Mouse (Mus musculus) midbrain, embryonic 11.5 days (tissue): ENCODE results near the gene Arsg. TPM values are rescaled to one million over a fixed set of nuclear protein-coding genes. Genes with fewer than 3 reads are reported as not detected.

ENCODE experiments used
- ATAC-seq: fragments of 200-750 bp; cut with Nextera tagmentation; 2 replicates; pipeline ENCODE4 v1.8.0; 2017; ENCODE audit warnings: moderate TSS enrichment, moderate library complexity; ENCODE audit not compliant: low FRiP score
- DNase-seq: peaks from one replicate; pipeline ENCODE4 v3.0.0; 2015; ENCODE audit warnings: low spot score; ENCODE audit errors: missing footprints
- H3K27ac ChIP-seq: fragments of 300-500 bp; sonication (generic); 2 replicates; pipeline ENCODE4 v1.5.1; 2014; ENCODE audit warnings: low read depth, low read length
- H3K27me3 ChIP-seq: fragments of 300-500 bp; sonication (generic); 2 replicates; pipeline ENCODE4 v1.6.1; 2014; ENCODE audit warnings: mild to moderate bottlenecking, low read length, moderate library complexity, mixed read lengths; ENCODE audit not compliant: control insufficient read depth, insufficient read depth
- H3K36me3 ChIP-seq: fragments of 300-500 bp; sonication (generic); 2 replicates; pipeline ENCODE4 v1.6.1; 2014; ENCODE audit warnings: mild to moderate bottlenecking, low read length, moderate library complexity, mixed read lengths; ENCODE audit not compliant: control insufficient read depth, insufficient read depth
- H3K4me1 ChIP-seq: fragments of 300-500 bp; sonication (generic); 2 replicates; pipeline ENCODE4 v1.6.1; 2014; ENCODE audit warnings: low read length; ENCODE audit not compliant: control insufficient read depth, insufficient read depth
- H3K4me2 ChIP-seq: fragments of 300-500 bp; sonication (generic); 2 replicates; pipeline ENCODE4 v1.6.1; 2014; ENCODE audit warnings: mild to moderate bottlenecking, moderate library complexity
- H3K4me3 ChIP-seq: fragments of 300-500 bp; sonication (generic); 2 replicates; pipeline ENCODE4 v1.5.1; 2014; ENCODE audit warnings: low read depth, low read length
- H3K9ac ChIP-seq: fragments of 300-500 bp; sonication (generic); 2 replicates; pipeline ENCODE4 v1.6.1; 2014; ENCODE audit warnings: low read length
- H3K9me3 ChIP-seq: fragments of 300-500 bp; sonication (generic); 2 replicates; pipeline ENCODE4 v1.6.1; 2016; ENCODE audit warnings: low read length; ENCODE audit not compliant: control insufficient read depth
- WGBS: fragments of 180-500 bp; shearing (Covaris S2); extraction: QIAGEN DNeasy Blood & Tissue Kit; methylation state at CpG from one replicate; pipeline ENCODE4 v1.1.7; 2014; 5-methylcytosine and 5-hydroxymethylcytosine counted together
- polyA plus RNA-seq: library from polyadenylated mRNA; unstranded; fragments of >200 nt; fragmentation: Nextera tagmentation; extraction: Ambion mirVana; gene quantifications from 2 replicates; pipeline ENCODE4 v1.2.1, GENCODE M21; 2014

The Arsg gene
- polyA plus RNA-seq, result 2.9 and 4.7 TPM in 2 replicates

GRCm38 (mm10) chr11:109473171-109474085 lies at the start of gene Arsg, which contains the start of gene Slc16a6:
Arsg (plus strand) TSS chr11:109473374.
Slc16a6 (minus strand) TSS chr11:109473598.
- H3K9me3 ChIP-seq, result no peaks in the 10 kb centered on the region
- H3K4me3 ChIP-seq, result peak within 1 kb of the TSS; percentile 76
- ATAC-seq (peak; percentile 83), DNase-seq (peak; percentile 99)
- peaks cover 7% of the 10 kb centered on the region for H3K27me3 ChIP-seq
- WGBS, result under 1% methylated on average over 84 of the region's 111 CpGs
- H3K4me1 ChIP-seq, result peaks cover 36% of the 10 kb centered on the region
- peak within 1 kb of the TSS; percentile 85 for H3K27ac ChIP-seq
- H3K4me2 ChIP-seq, result peak within 1 kb of the TSS; percentile 73
- no peaks in the 10 kb centered on the region for H3K36me3 ChIP-seq
- H3K9ac ChIP-seq, result peak within 1 kb of the TSS; percentile 95

GRCm38 (mm10) chr11:109425392-109426271 lies 47.5 kb upstream of the Arsg start, which contains the start of gene Amz2:
Amz2 (plus strand) TSS chr11:109425946.
- H3K4me2 ChIP-seq, result peak within 1 kb of the TSS; percentile 60
- WGBS, result 1% methylated on average over 65 of the region's 65 CpGs

GRCm38 (mm10) chr11:109426272-109426586 lies 46.9 kb upstream of the Arsg start:
- ATAC-seq, result no peak
- H3K9ac ChIP-seq, result peak overlapping the region; percentile 65
- DNase-seq, result no peak
- H3K27me3 ChIP-seq, result no peaks in the 10 kb centered on the region
- H3K36me3 ChIP-seq, result peaks cover 6% of the 10 kb centered on the region; the same call in 1 of the 2 replicates
- H3K4me3 ChIP-seq, result peak overlapping the region; percentile 48
- peaks cover 7% of the 10 kb centered on the region for H3K4me1 ChIP-seq
- WGBS, result 0% methylated on average over 11 of the region's 11 CpGs
- H3K4me2 ChIP-seq, result peak overlapping the region; percentile 60
- H3K9me3 ChIP-seq, result no peaks in the 10 kb centered on the region
- H3K27ac ChIP-seq, result peak overlapping the region; percentile 71

More at GRCm38 (mm10) chr11:109425392-109426271, 47.5 kb upstream of the Arsg start, which contains the start of gene Amz2:
- peak within 1 kb of the TSS; percentile 65 for H3K9ac ChIP-seq
- DNase-seq (peak; percentile 100), ATAC-seq (peak; percentile 97)
- peaks cover 7% of the 10 kb centered on the region for H3K4me1 ChIP-seq
- no peaks in the 10 kb centered on the region for H3K27me3 ChIP-seq
- no peaks in the 10 kb centered on the region for H3K9me3 ChIP-seq
- peak within 1 kb of the TSS; percentile 48 for H3K4me3 ChIP-seq
- peaks cover 6% of the 10 kb centered on the region; the same call in 1 of the 2 replicates for H3K36me3 ChIP-seq
- H3K27ac ChIP-seq, result peak within 1 kb of the TSS; percentile 71

GRCm38 (mm10) chr11:109427353-109427752 lies 45.8 kb upstream of the Arsg start:
- Histone ChIP-seq H3K9me3 (no peaks in the 10 kb centered on the region), H3K27ac (no peak overlapping the region), H3K36me3 (peaks cover 6% of the 10 kb centered on the region; the same call in 1 of the 2 replicates), H3K4me1 (peaks cover 7% of the 10 kb centered on the region), H3K4me2 (no peak overlapping the region; the same call in 1 of the 2 replicates), H3K4me3 (no peak overlapping the region), H3K9ac (no peak overlapping the region), H3K27me3 (no peaks in the 10 kb centered on the region)
- DNase-seq (peak; percentile 88), ATAC-seq (no peak)
- WGBS, result 96% methylated on average over 5 of the region's 5 CpGs

- no peaks in the 10 kb centered on the region for H3K4me1 ChIP-seq
- no peaks in the 10 kb centered on the region for H3K27me3 ChIP-seq
- no peak overlapping the region for H3K4me3 ChIP-seq
- no peak for DNase-seq
- no peak overlapping the region for H3K27ac ChIP-seq
- H3K36me3 ChIP-seq, result peaks cover 22% of the 10 kb centered on the region; the same call in 1 of the 2 replicates
- WGBS, result 97% methylated on average over 16 of the region's 16 CpGs
- H3K4me2 ChIP-seq, result no peak overlapping the region
- H3K9ac ChIP-seq, result no peak overlapping the region
- no peak for ATAC-seq
- H3K9me3 ChIP-seq, result no peaks in the 10 kb centered on the region
These were observed 38.9 kb upstream of the Arsg start for GRCm38 (mm10) chr11:109434233-109434798.

- H3K27me3 ChIP-seq, result peaks cover 4% of the 10 kb centered on the region; the same call in 1 of the 2 replicates
- ATAC-seq (no peak), DNase-seq (no peak)
- H3K4me1 ChIP-seq, result peaks cover 4% of the 10 kb centered on the region; the same call in 1 of the 2 replicates
- H3K27ac ChIP-seq, result no peak overlapping the region
- no peak overlapping the region for H3K9ac ChIP-seq
- H3K9me3 ChIP-seq, result no peaks in the 10 kb centered on the region
- no peak overlapping the region for H3K4me2 ChIP-seq
- 63% methylated on average over 8 of the region's 8 CpGs for WGBS
- H3K36me3 ChIP-seq, result peaks cover 16% of the 10 kb centered on the region; the same call in 1 of the 2 replicates
- no peak overlapping the region for H3K4me3 ChIP-seq
These were observed 36.3 kb upstream of the Arsg start for GRCm38 (mm10) chr11:109436889-109437288.

GRCm38 (mm10) chr11:109439209-109439608 lies 34.0 kb upstream of the Arsg start:
- no peak overlapping the region for H3K4me3 ChIP-seq
- H3K4me1 ChIP-seq, result peaks cover 4% of the 10 kb centered on the region; the same call in 1 of the 2 replicates
- DNase-seq, result peak; percentile 85
- H3K4me2 ChIP-seq, result peak overlapping the region; percentile 75; the same call in 1 of the 2 replicates
- peaks cover 11% of the 10 kb centered on the region; the same call in 1 of the 2 replicates for H3K36me3 ChIP-seq
- H3K9ac ChIP-seq, result no peak overlapping the region
- H3K27ac ChIP-seq, result no peak overlapping the region
- peak; percentile 28; the same call in 1 of the 2 replicates for ATAC-seq
- H3K9me3 ChIP-seq, result no peaks in the 10 kb centered on the region
- WGBS, result 19% methylated on average over 5 of the region's 5 CpGs
- peaks cover 4% of the 10 kb centered on the region; the same call in 1 of the 2 replicates for H3K27me3 ChIP-seq

GRCm38 (mm10) chr11:109439829-109440340 lies 33.3 kb upstream of the Arsg start:
- peak overlapping the region; percentile 56 for H3K9ac ChIP-seq
- WGBS, result 2% methylated on average over 32 of the region's 32 CpGs
- H3K9me3 ChIP-seq, result no peaks in the 10 kb centered on the region
- no peak overlapping the region for H3K27ac ChIP-seq
- peak overlapping the region; percentile 75 for H3K4me2 ChIP-seq
- H3K36me3 ChIP-seq, result peaks cover 9% of the 10 kb centered on the region; the same call in 1 of the 2 replicates
- ATAC-seq, result peak; percentile 67
- peak; percentile 95 for DNase-seq
- peaks cover 4% of the 10 kb centered on the region; the same call in 1 of the 2 replicates for H3K27me3 ChIP-seq
- H3K4me1 ChIP-seq, result peaks cover 4% of the 10 kb centered on the region; the same call in 1 of the 2 replicates
- peak overlapping the region; percentile 39 for H3K4me3 ChIP-seq
